Mouse (Mus musculus): ENCODE measurements around the gene Prkce.

The Prkce gene

GRCm38 (mm10) chr17:86167320-86168230 lies at the start of gene Prkce:
Gene Prkce, plus strand, starts transcription at chr17:86167785.
- peak; percentile 93 for DNase-seq (ENCODE audit: low spot score)

- no peak for DNase-seq (ENCODE audit: low spot score)
Observed at GRCm38 (mm10) chr17:86123146-86123545, 44.4 kb upstream of the Prkce start.

- DNase-seq (ENCODE audit: low spot score): no peak
Observed at GRCm38 (mm10) chr17:86125908-86126307, 41.7 kb upstream of the Prkce start.

GRCm38 (mm10) chr17:86128198-86128597 lies 39.4 kb upstream of the Prkce start:
- DNase-seq (ENCODE audit: low spot score): no peak

- no peak for DNase-seq (ENCODE audit: low spot score)
Observed at GRCm38 (mm10) chr17:86132534-86132933, 35.1 kb upstream of the Prkce start.

GRCm38 (mm10) chr17:86134461-86134860 lies 33.1 kb upstream of the Prkce start:
- DNase-seq (ENCODE audit: low spot score): no peak

- DNase-seq (ENCODE audit: low spot score): no peak
Observed at GRCm38 (mm10) chr17:86135835-86136234, 31.8 kb upstream of the Prkce start.

GRCm38 (mm10) chr17:86144537-86145078 lies 23.0 kb upstream of the Prkce start:
- peak; percentile 21 for DNase-seq (ENCODE audit: low spot score)

GRCm38 (mm10) chr17:86145079-86145951 lies 22.3 kb upstream of the Prkce start, which contains the start of gene Srbd1:
Gene Srbd1, minus strand, starts transcription at chr17:86145175.
- peak; percentile 98 for DNase-seq (ENCODE audit: low spot score)

- no peak for DNase-seq (ENCODE audit: low spot score)
Observed at GRCm38 (mm10) chr17:86149726-86150125, 17.9 kb upstream of the Prkce start.

- peak; percentile 93 for DNase-seq (ENCODE audit: low spot score)
Observed at GRCm38 (mm10) chr17:86150867-86151348, 16.7 kb upstream of the Prkce start.

GRCm38 (mm10) chr17:86156999-86157398 lies 10.6 kb upstream of the Prkce start:
- no peak for DNase-seq (ENCODE audit: low spot score)

- no peak for DNase-seq (ENCODE audit: low spot score)
Observed at GRCm38 (mm10) chr17:86162672-86163071, 4.9 kb upstream of the Prkce start.

- no peak for DNase-seq (ENCODE audit: low spot score)
Observed at GRCm38 (mm10) chr17:86164416-86164815, 3.2 kb upstream of the Prkce start.

- peak; percentile 61 for DNase-seq (ENCODE audit: low spot score)
Observed at GRCm38 (mm10) chr17:86166051-86166566, 1.5 kb upstream of the Prkce start.

GRCm38 (mm10) chr17:86166567-86167319 lies 842 bp upstream of the Prkce start:
- DNase-seq (ENCODE audit: low spot score): peak; percentile 81

- DNase-seq (ENCODE audit: low spot score): peak; percentile 57
Observed at GRCm38 (mm10) chr17:86168231-86168981, 821 bp downstream of the Prkce start.

GRCm38 (mm10) chr17:86169092-86169491 lies 1.5 kb downstream of the Prkce start:
- DNase-seq (ENCODE audit: low spot score): no peak

GRCm38 (mm10) chr17:86170164-86170958 lies 2.8 kb downstream of the Prkce start:
- DNase-seq (ENCODE audit: low spot score): no peak

GRCm38 (mm10) chr17:86175516-86175915 lies 7.9 kb downstream of the Prkce start:
- DNase-seq (ENCODE audit: low spot score): no peak
